Mouse (Mus musculus) stomach, embryonic 16.5 days (tissue): ENCODE results near the gene Pacs2. TPM values are rescaled to one million over a fixed set of nuclear protein-coding genes. Genes with fewer than 3 reads are reported as not detected.

Experiments used
- ATAC-seq: fragments of 200-750 bp; cut with Nextera tagmentation; 2 replicates; pipeline ENCODE4 v1.8.0; 2017; ENCODE audit warnings: moderate number of reproducible peaks, moderate TSS enrichment; ENCODE audit not compliant: insufficient read depth, low FRiP score
- H3K27ac ChIP-seq: fragments of 300-500 bp; sonication (generic); 2 replicates; pipeline ENCODE4 v1.5.1; 2014; ENCODE audit warnings: low read length
- H3K27me3 ChIP-seq: fragments of 300-500 bp; sonication (generic); 2 replicates; pipeline ENCODE4 v1.6.1; 2014; ENCODE audit warnings: low read length, control low read depth, mixed read lengths; ENCODE audit not compliant: control insufficient read depth, insufficient read depth
- H3K36me3 ChIP-seq: fragments of 300-500 bp; sonication (generic); 2 replicates; pipeline ENCODE4 v1.6.1; 2014; ENCODE audit warnings: low read length; ENCODE audit not compliant: control insufficient read depth, insufficient read depth
- H3K4me1 ChIP-seq: fragments of 300-500 bp; sonication (generic); 2 replicates; pipeline ENCODE4 v1.6.1; 2014; ENCODE audit warnings: low read length, control low read depth, mixed read lengths; ENCODE audit not compliant: control insufficient read depth, insufficient read depth
- H3K4me2 ChIP-seq: fragments of 300-500 bp; sonication (generic); 2 replicates; pipeline ENCODE4 v1.6.1; 2014; ENCODE audit warnings: low read depth, low read length, mixed read lengths
- H3K4me3 ChIP-seq: fragments of 300-500 bp; sonication (generic); replicated peaks from 2 replicates; pipeline ENCODE4 v1.5.1; 2014; ENCODE audit warnings: mild to moderate bottlenecking, low read length
- H3K9ac ChIP-seq: fragments of 300-500 bp; sonication (generic); 2 replicates; pipeline ENCODE4 v1.6.1; 2014; ENCODE audit warnings: low read length
- H3K9me3 ChIP-seq: fragments of 300-500 bp; sonication (generic); replicated peaks from 2 replicates; pipeline ENCODE4 v1.6.1; 2016; ENCODE audit warnings: low read length, control low read depth; ENCODE audit not compliant: control insufficient read depth
- WGBS: fragments of 180-500 bp; shearing (Covaris S2); extraction: QIAGEN DNeasy Blood & Tissue Kit; methylation state at CpG from one replicate; pipeline ENCODE4 v1.1.7; 2014; 5-methylcytosine and 5-hydroxymethylcytosine counted together
- polyA plus RNA-seq: library from polyadenylated mRNA; unstranded; fragments of >200 nt; fragmentation: Nextera tagmentation; extraction: Ambion mirVana; gene quantifications from 2 replicates; pipeline ENCODE4 v1.2.1, GENCODE M21; 2015

Gene Pacs2
- polyA plus RNA-seq, 1 experiment from 2014 or later = 11.2 TPM

DNA sequence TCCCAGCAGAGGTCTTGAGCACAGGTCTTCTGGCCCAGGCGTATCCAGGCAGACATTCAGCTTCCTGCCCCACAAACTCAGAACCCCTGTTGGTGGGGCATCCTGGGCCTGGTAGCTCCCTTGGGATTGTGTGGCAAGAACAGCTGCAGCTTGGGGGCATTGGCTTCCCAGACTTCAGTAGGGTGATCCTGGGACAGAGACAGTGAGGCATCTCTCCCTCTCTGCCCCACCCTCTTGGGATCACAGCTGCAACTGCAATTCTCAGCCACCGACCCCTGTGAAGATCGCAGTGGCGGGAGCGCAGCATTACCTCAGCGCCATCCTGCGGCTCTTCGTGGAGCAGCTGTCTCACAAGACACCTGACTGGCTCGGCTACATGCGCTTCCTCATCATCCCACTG is 47.9 kb downstream of the Pacs2 start:
- H3K9ac ChIP-seq = no peak overlapping the region
- H3K27me3 ChIP-seq = no peaks in the 10 kb centered on the region
- H3K36me3 ChIP-seq = peaks cover 24% of the 10 kb centered on the region
- H3K9me3 ChIP-seq = no peaks in the 10 kb centered on the region
- no peak for ATAC-seq
- 87% methylated on average over 10 of the region's 10 CpGs for WGBS
- H3K4me3 ChIP-seq = no peak overlapping the region
- no peaks in the 10 kb centered on the region for H3K4me1 ChIP-seq
- H3K4me2 ChIP-seq = no peak overlapping the region
- H3K27ac ChIP-seq = no peak overlapping the region

GRCm38 (mm10) chr12:113063700-113064099 is 49.4 kb downstream of the Pacs2 start:
- Histone ChIP-seq H3K4me2 (no peak overlapping the region), H3K4me3 (no peak overlapping the region), H3K9ac (no peak overlapping the region), H3K9me3 (no peaks in the 10 kb centered on the region), H3K27ac (no peak overlapping the region), H3K36me3 (peaks cover 18% of the 10 kb centered on the region; the same call in 1 of the 2 replicates), H3K27me3 (no peaks in the 10 kb centered on the region), H3K4me1 (no peaks in the 10 kb centered on the region)
- no peak for ATAC-seq
- 95% methylated on average over 7 of the region's 7 CpGs for WGBS

- H3K27ac ChIP-seq = no peak overlapping the region
- no peaks in the 10 kb centered on the region for H3K9me3 ChIP-seq
- H3K27me3 ChIP-seq = no peaks in the 10 kb centered on the region
- peaks cover 15% of the 10 kb centered on the region for H3K36me3 ChIP-seq
- no peak for ATAC-seq
- no peaks in the 10 kb centered on the region for H3K4me1 ChIP-seq
- H3K9ac ChIP-seq = no peak overlapping the region
- WGBS = 76% methylated on average over 7 of the region's 7 CpGs
- no peak overlapping the region for H3K4me3 ChIP-seq
- H3K4me2 ChIP-seq = no peak overlapping the region
Measured at GRCm38 (mm10) chr12:113068002-113068401, 53.7 kb downstream of the Pacs2 start.

DNA sequence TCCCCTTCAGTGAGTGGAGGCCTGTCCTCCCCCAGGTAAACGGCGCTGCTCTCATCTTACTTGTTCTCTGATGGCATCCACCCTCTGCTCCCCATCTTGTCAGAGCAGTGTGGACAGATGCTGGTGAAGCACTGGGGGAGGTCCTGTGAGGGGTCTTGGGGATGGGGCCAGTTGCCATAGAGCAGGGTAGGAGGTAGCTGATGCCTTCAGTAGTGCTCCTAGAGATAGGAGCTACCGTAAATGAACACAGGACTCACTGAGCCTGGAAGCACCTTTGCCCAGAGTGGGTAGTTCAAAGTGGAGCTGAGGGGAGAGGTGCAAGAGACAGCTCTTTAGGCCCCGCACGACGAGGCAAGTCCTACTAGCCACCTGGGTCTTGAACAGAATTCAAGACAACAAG is 55.1 kb downstream of the Pacs2 start:
- H3K9ac ChIP-seq = no peak overlapping the region
- ATAC-seq = no peak
- H3K36me3 ChIP-seq = peaks cover 15% of the 10 kb centered on the region
- 90% methylated on average over 6 of the region's 6 CpGs for WGBS
- no peak overlapping the region for H3K4me2 ChIP-seq
- H3K27ac ChIP-seq = no peak overlapping the region
- H3K9me3 ChIP-seq = no peaks in the 10 kb centered on the region
- no peak overlapping the region for H3K4me3 ChIP-seq
- peaks cover 9% of the 10 kb centered on the region; the same call in 1 of the 2 replicates for H3K4me1 ChIP-seq
- no peaks in the 10 kb centered on the region for H3K27me3 ChIP-seq

GRCm38 (mm10) chr12:113071321-113071720 is 57.0 kb downstream of the Pacs2 start:
- WGBS = 83% methylated on average over 6 of the region's 6 CpGs
- H3K4me2 ChIP-seq = no peak overlapping the region
- peaks cover 15% of the 10 kb centered on the region for H3K36me3 ChIP-seq
- no peak overlapping the region for H3K4me3 ChIP-seq
- no peak for ATAC-seq
- no peak overlapping the region for H3K9ac ChIP-seq
- H3K27me3 ChIP-seq = no peaks in the 10 kb centered on the region
- H3K4me1 ChIP-seq = peaks cover 21% of the 10 kb centered on the region
- no peaks in the 10 kb centered on the region for H3K9me3 ChIP-seq
- no peak overlapping the region for H3K27ac ChIP-seq

DNA sequence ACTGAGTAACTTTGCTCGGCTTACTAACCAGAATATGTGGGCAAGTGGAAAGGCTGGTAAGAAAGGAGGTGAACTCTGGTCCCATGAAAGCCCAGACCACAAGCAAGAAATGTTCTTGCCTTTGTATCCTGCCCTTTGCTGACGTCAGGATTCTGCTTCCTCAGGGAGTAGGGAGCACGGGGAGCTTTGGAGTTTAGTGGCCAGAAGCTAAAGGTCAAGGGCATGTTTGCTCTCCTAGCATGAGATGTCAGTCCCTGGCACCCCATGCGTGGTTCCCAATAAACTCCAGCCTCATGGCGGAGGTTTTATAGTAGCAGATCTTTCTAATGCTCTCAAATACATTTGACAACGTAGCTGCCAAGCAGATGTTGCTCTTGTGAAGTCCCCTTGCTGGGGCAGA is 57.5 kb downstream of the Pacs2 start:
- no peak overlapping the region for H3K4me2 ChIP-seq
- peaks cover 21% of the 10 kb centered on the region for H3K4me1 ChIP-seq
- 76% methylated on average over 6 of the region's 6 CpGs for WGBS
- no peak for ATAC-seq
- H3K9ac ChIP-seq = no peak overlapping the region
- no peaks in the 10 kb centered on the region for H3K27me3 ChIP-seq
- no peaks in the 10 kb centered on the region for H3K9me3 ChIP-seq
- H3K36me3 ChIP-seq = peaks cover 15% of the 10 kb centered on the region
- H3K4me3 ChIP-seq = no peak overlapping the region
- no peak overlapping the region for H3K27ac ChIP-seq

DNA sequence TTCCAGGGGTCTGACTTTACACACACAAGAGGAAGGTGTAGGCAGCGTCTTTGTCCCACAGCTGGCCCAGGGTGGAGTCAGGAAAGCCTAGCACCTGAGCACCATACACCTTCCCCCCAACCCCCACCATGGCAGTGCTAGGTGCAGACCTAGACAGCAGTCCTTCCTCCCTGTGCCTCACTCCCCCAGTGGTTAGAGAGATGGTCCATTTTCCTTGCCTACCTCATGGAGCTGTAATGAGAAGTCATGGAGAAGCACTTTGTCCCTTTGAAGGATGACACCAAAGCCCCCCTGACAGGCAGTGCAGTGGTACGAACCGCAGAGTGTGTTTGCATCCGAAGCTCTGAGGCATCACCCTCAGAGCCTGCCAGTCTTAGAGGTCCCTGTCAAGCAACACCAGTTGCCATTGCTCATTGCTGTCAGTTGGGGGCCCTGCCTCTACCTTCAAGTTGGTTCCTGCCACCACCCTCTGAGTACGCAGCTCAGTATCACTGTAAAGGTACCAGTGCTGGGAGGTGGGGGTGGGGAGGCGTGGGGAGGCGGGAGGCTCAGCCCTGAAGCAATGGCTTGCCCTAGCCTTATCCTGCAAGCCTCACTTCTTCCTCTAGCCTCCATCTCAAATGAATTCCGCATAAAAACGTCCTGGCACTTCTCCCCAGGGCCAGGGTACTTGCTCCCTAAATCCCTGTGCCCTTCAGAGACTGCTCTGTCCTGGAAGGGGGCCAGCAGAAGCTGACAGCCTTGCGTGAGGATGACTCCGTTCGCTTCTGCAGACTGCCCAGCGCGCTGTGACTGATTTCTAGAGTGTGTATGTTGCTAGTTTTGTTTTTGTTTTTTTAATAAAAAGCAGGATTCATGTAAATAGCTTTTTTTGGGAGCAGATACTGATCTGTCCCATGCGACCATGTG is 59.4 kb downstream of the Pacs2 start:
- no peaks in the 10 kb centered on the region for H3K9me3 ChIP-seq
- H3K4me1 ChIP-seq = peaks cover 21% of the 10 kb centered on the region
- peak overlapping the region; percentile 79 for H3K9ac ChIP-seq
- peak overlapping the region; percentile 96 for H3K4me2 ChIP-seq
- peaks cover 15% of the 10 kb centered on the region for H3K36me3 ChIP-seq
- ATAC-seq = peak; percentile 51; the same call in 1 of the 2 replicates
- H3K27ac ChIP-seq = peak overlapping the region; percentile 91
- H3K27me3 ChIP-seq = no peaks in the 10 kb centered on the region
- H3K4me3 ChIP-seq = peak overlapping the region; percentile 56
- WGBS = 9% methylated on average over 15 of the region's 15 CpGs

- Histone ChIP-seq H3K4me1 (peaks cover 21% of the 10 kb centered on the region), H3K27ac (peak within 1 kb of the TSS; percentile 91), H3K9ac (peak within 1 kb of the TSS; percentile 79), H3K4me2 (peak within 1 kb of the TSS; percentile 96), H3K4me3 (peak within 1 kb of the TSS; percentile 56), H3K27me3 (no peaks in the 10 kb centered on the region), H3K36me3 (peaks cover 13% of the 10 kb centered on the region), H3K9me3 (no peaks in the 10 kb centered on the region)
- peak; percentile 92 for ATAC-seq
- WGBS = 2% methylated on average over 32 of the region's 32 CpGs
Measured at GRCm38 (mm10) chr12:113074329-113075062, 60.2 kb downstream of the Pacs2 start, which contains the start of gene Tex22. Gene Tex22, plus strand, starts transcription at chr12:113074502.

- WGBS = 6% methylated on average over 10 of the region's 10 CpGs
- Histone ChIP-seq H3K27ac (peak overlapping the region; percentile 91), H3K27me3 (no peaks in the 10 kb centered on the region), H3K9me3 (no peaks in the 10 kb centered on the region), H3K36me3 (peaks cover 9% of the 10 kb centered on the region), H3K4me3 (peak overlapping the region; percentile 56), H3K9ac (peak overlapping the region; percentile 79), H3K4me1 (peaks cover 21% of the 10 kb centered on the region), H3K4me2 (peak overlapping the region; percentile 96)
- ATAC-seq = peak; percentile 76; the same call in 1 of the 2 replicates
Measured at GRCm38 (mm10) chr12:113075063-113075454, 60.8 kb downstream of the Pacs2 start.
